Comparison of ENCODE assay signal across 10 mouse cellular contexts in the genomic region with DNA sequence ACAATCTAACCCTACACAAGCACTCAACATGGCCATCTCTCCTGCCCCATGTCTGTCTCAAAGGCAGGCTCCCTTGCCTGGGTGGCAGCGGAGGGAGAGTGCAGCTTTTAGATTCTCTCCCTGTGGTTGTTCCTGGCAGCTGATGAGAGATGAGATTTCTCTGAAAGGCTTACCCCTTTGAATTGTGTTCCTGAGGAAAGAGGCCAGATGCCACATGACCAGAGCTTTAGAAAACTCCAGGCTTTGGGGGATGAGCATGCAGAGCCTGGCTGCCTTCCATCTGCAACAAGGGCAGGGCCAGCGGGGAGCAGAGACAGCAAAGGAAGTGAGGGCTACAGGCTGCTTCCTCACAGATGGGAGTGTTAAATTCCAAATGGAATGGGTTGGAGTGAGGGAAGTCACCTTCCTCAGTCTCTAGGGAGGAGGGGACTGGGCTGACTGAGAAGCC. TPM values are rescaled to one million over a fixed set of nuclear protein-coding genes. Genes with fewer than 3 reads are reported as not detected.
DNase-seq lines count a peak whose midpoint lies in the region; ATAC-seq and TF ChIP-seq lines count a peak whose summit lies in the region.
"Had no signal": no experiment of that assay in that cellular context is flagged by ENCODE, and none has a peak within 500 bp of the region (broad histone marks: within the 10 kb centered on the region; RNA-seq: fewer than 3 reads in every experiment).

No protein-coding gene starts in this region.

- H3K4me3 ChIP-seq in lung, postnatal 0 days (ENCODE audit: low read depth, low read length), result no peak overlapping the region
- H3K4me3 ChIP-seq in intestine, embryonic 15.5 days (replicated peaks), result no peak overlapping the region
- H3K4me3 ChIP-seq: myocyte had no signal

- peak; percentile 24 for DNase-seq in lung, postnatal 0 days (ENCODE audit: low spot score)
- DNase-seq in lung, postnatal 25 days (ENCODE audit: low spot score), result no peak
- peak; percentile 90 to 91 for DNase-seq in cerebellum, postnatal 36 days
- peak; percentile 29 to 36 for DNase-seq in heart, postnatal 10 days
- DNase-seq in left cerebral cortex, adult 18-20 months (ENCODE audit: low spot score in 2 of 2), result peak; percentile 44 to 68
- DNase-seq in right cerebral cortex, postnatal 14 days, result peak; percentile 53
- DNase-seq in gastrocnemius, postnatal 10 days, result no peak

- intact Hi-C loops in heart, postnatal 10 days (cut with DNase I), result no loop called here

- no peaks in the 10 kb centered on the region for H3K36me3 ChIP-seq in lung, postnatal 0 days (ENCODE audit: insufficient read depth, low read length)
- no peaks in the 10 kb centered on the region for H3K36me3 ChIP-seq in intestine, embryonic 15.5 days

- H3K27ac ChIP-seq in lung, postnatal 0 days (ENCODE audit: low read length), result no peak overlapping the region
- no peak overlapping the region for H3K27ac ChIP-seq in intestine, embryonic 15.5 days

- H3K4me2 ChIP-seq in lung, postnatal 0 days (replicated peaks; ENCODE audit: low read depth, low read length), result no peak overlapping the region
- H3K4me2 ChIP-seq in intestine, embryonic 15.5 days (replicated peaks), result no peak overlapping the region

- no peak for TF ChIP-seq EP300 in lung, postnatal 0 days (IDR thresholded peaks at IDR 0.05)

- 44% methylated on average over 2 of the region's 2 CpGs for WGBS in lung, postnatal 0 days
- WGBS in intestine, embryonic 15.5 days, result 41% methylated on average over 2 of the region's 2 CpGs

- ATAC-seq in lung, postnatal 0 days, result peak; percentile 53
- ATAC-seq in intestine, embryonic 15.5 days, result no peak
- ATAC-seq: Patski had no signal

- no peak for TF ChIP-seq CTCF in lung, postnatal 0 days (IDR thresholded peaks at IDR 0.05)

- H3K27me3 ChIP-seq in lung, postnatal 0 days (replicated peaks; ENCODE audit: insufficient read depth, low read length), result no peaks in the 10 kb centered on the region
- no peaks in the 10 kb centered on the region for H3K27me3 ChIP-seq in intestine, embryonic 15.5 days (replicated peaks)
- H3K27me3 ChIP-seq: Patski had no signal

- no peaks in the 10 kb centered on the region for H3K9me3 ChIP-seq in lung, postnatal 0 days (ENCODE audit: low read length)
- H3K9me3 ChIP-seq in intestine, embryonic 15.5 days, result no peaks in the 10 kb centered on the region

- no peak overlapping the region for H3K9ac ChIP-seq in lung, postnatal 0 days (replicated peaks; ENCODE audit: low read depth)
- no peak overlapping the region for H3K9ac ChIP-seq in intestine, embryonic 15.5 days

- no peaks in the 10 kb centered on the region for H3K4me1 ChIP-seq in lung, postnatal 0 days (ENCODE audit: insufficient read depth, low read depth, low read length)
- H3K4me1 ChIP-seq in intestine, embryonic 15.5 days (replicated peaks), result no peaks in the 10 kb centered on the region

RNA-seq across cellular contexts. Expression of a gene that starts 26.7 kb away (rescaled TPM):
- polyA plus RNA-seq in lung, postnatal 0 days (2015; fragmentation: Nextera tagmentation; extraction: Ambion mirVana), result 0.25 and 0.56 TPM in 2 replicates
- total RNA-seq in heart, postnatal 10 days (2021), result 10 to 100 TPM; 35.7 to 36.6 TPM
- 100 to 1,000 TPM; 309 to 311 TPM for total RNA-seq in left cerebral cortex, adult 18-20 months (2021)
- 100 to 1,000 TPM; 105 to 113 TPM for total RNA-seq in gastrocnemius, postnatal 10 days (2021)
- 3.3 and 4.5 TPM in 2 replicates for polyA plus RNA-seq in intestine, embryonic 15.5 days (2015; fragmentation: Nextera tagmentation; extraction: Ambion mirVana)
- polyA plus RNA-seq: Patski had no signal

Comparison
In these comparisons a context has a peak if more than half of its experiments do, and no peak if none do; other contexts are left out.
1. DNase-seq: peak in lung, postnatal 0 days (single experiment), cerebellum, postnatal 36 days (2 of 2), heart, postnatal 10 days (2 of 2), left cerebral cortex, adult 18-20 months (2 of 2) and right cerebral cortex, postnatal 14 days (single experiment); none in lung, postnatal 25 days (single experiment) and gastrocnemius, postnatal 10 days (single experiment).